Mouse (Mus musculus) heart, embryonic 13.5 days (tissue): Measurements from ENCODE around the gene Ilf2. TPM values are rescaled to one million over a fixed set of nuclear protein-coding genes. Genes with fewer than 3 reads are reported as not detected.

Experiments
- ATAC-seq: fragments of 200-750 bp; cut with Nextera tagmentation; 2 replicates; pipeline ENCODE4 v1.8.0; 2017; ENCODE audit warnings: moderate TSS enrichment; ENCODE audit not compliant: insufficient number of reproducible peaks, low FRiP score, low TSS enrichment; ENCODE audit errors: extremely low read depth
- H3K27ac ChIP-seq: fragments of 300-500 bp; sonication (generic); replicated peaks from 2 replicates; pipeline ENCODE4 v1.5.1; 2015; ENCODE audit warnings: moderate library complexity, mild to moderate bottlenecking, inconsistent platforms
- H3K27me3 ChIP-seq: fragments of 300-500 bp; sonication (generic); replicated peaks from 2 replicates; pipeline ENCODE4 v1.6.1; 2015; ENCODE audit warnings: mild to moderate bottlenecking, inconsistent platforms
- H3K36me3 ChIP-seq: fragments of 300-500 bp; sonication (generic); 2 replicates; pipeline ENCODE4 v1.6.1; 2015; ENCODE audit warnings: mild to moderate bottlenecking, inconsistent platforms
- H3K4me1 ChIP-seq: fragments of 300-500 bp; sonication (generic); 2 replicates; pipeline ENCODE4 v1.6.1; 2015; ENCODE audit warnings: inconsistent platforms
- H3K4me2 ChIP-seq: fragments of 300-500 bp; sonication (generic); 2 replicates; pipeline ENCODE4 v1.6.1; 2015; ENCODE audit warnings: inconsistent platforms, mild to moderate bottlenecking, moderate library complexity
- H3K4me3 ChIP-seq: fragments of 300-500 bp; sonication (generic); 2 replicates; pipeline ENCODE4 v1.5.1; 2015; ENCODE audit warnings: moderate library complexity, mild to moderate bottlenecking, inconsistent platforms
- H3K9ac ChIP-seq: fragments of 300-500 bp; sonication (generic); 2 replicates; pipeline ENCODE4 v1.6.1; 2015; ENCODE audit warnings: inconsistent platforms, mild to moderate bottlenecking, moderate library complexity
- H3K9me3 ChIP-seq: fragments of 300-500 bp; sonication (generic); 2 replicates; pipeline ENCODE4 v1.6.1; 2016; ENCODE audit warnings: inconsistent platforms
- WGBS: fragments of 180-500 bp; shearing (Covaris S2); methylation state at CpG from one replicate; pipeline ENCODE4 v1.1.7; 2015; ENCODE audit warnings: mixed read lengths; 5-methylcytosine and 5-hydroxymethylcytosine counted together
- polyA plus RNA-seq: library from polyadenylated mRNA; unstranded; fragments of >200 nt; fragmentation: Nextera tagmentation; extraction: Ambion mirVana; gene quantifications from 2 replicates; pipeline ENCODE4 v1.2.1, GENCODE M21; 2015

The Ilf2 gene
- polyA plus RNA-seq, 1 experiment from 2014 or later = 116 TPM

DNA sequence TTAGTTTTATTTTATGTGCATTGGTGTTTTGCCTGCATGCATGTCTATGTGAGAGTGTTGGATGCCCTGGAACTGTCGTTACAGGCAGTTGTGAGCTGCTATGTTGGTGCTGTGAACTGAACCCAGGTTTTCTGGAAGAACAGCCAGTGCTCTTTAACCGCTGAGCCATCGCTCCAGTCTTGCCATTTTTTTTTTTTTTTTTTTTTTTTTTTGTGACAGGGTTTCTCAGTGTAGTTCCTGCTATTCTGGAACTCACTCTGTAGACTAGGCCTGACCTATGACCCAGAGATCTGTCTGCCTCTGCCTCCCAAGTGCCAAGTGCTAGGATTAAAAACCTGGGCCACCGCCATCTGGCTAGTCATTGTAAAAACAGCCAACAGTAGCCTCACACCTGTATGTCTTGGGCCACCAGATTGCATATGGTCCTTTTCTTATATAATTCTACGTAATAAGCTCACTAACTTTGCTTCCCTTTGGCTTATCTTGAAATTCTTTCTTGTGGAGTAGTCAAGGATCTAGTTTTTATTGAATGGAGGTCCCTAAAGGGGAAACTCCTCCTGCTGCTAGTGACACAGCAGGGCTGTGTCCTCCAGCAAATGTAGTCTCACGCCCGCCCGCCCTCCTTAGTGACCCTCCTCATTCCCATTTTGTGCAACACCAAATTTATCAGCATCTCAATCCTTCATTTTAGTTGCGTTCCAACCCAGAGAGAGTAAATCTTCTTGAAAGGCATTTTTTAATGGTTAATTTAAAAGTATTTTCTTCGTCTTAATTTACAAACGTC, 30.3 kb upstream of the Ilf2 start:
- ATAC-seq = no peak
- H3K9me3 ChIP-seq = no peaks in the 10 kb centered on the region
- no peaks in the 10 kb centered on the region for H3K27me3 ChIP-seq
- H3K4me2 ChIP-seq = peak overlapping the region; percentile 63
- H3K4me3 ChIP-seq = peak overlapping the region; percentile 39
- H3K9ac ChIP-seq = no peak overlapping the region
- H3K4me1 ChIP-seq = peaks cover 18% of the 10 kb centered on the region
- H3K36me3 ChIP-seq = no peaks in the 10 kb centered on the region
- peak overlapping the region; percentile 90 for H3K27ac ChIP-seq
- 60% methylated on average over 11 of the region's 11 CpGs for WGBS

DNA sequence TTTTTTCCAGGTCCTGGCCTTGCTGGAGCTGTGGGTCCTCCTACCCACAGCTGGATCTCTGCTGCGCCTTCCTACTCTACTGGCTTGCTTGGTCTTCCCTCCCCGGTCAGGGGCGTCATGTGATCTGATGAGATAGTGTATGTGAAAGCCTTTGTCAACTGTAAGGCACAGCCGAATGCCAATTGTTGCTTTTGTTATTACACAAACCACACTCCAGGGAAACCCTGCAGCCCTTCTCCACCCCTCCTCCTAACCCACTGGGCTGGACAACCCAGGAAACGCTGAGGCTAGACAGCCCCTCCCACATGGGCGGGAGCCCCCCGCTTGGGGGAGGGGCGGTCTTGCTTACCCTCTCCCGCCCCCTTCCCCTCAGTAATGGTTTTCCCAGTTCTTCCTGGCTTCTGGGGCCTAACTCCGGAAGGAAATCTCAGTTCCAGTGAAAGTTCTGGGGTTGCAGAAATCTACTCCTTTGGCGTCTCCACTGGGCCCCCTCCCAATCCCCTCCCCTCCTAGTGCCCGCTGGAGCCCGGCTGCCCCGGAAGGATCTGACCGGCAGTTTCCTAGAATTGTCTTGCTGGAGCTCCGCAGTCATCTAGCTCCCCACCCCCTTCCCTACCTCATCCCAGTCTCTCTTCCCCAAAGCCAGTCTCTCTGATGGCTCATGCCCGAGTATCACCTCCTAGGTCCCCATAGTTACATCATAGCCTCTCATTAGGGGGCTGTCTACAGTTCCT, 29.4 kb upstream of the Ilf2 start:
- H3K4me1 ChIP-seq = peaks cover 28% of the 10 kb centered on the region
- peak overlapping the region; percentile 39 for H3K4me3 ChIP-seq
- no peaks in the 10 kb centered on the region for H3K36me3 ChIP-seq
- no peaks in the 10 kb centered on the region for H3K27me3 ChIP-seq
- under 1% methylated on average over 17 of the region's 17 CpGs for WGBS
- H3K9me3 ChIP-seq = no peaks in the 10 kb centered on the region
- H3K9ac ChIP-seq = peak overlapping the region; percentile 70
- H3K4me2 ChIP-seq = peak overlapping the region; percentile 63
- peak; percentile 84 for ATAC-seq
- H3K27ac ChIP-seq = peak overlapping the region; percentile 90

DNA sequence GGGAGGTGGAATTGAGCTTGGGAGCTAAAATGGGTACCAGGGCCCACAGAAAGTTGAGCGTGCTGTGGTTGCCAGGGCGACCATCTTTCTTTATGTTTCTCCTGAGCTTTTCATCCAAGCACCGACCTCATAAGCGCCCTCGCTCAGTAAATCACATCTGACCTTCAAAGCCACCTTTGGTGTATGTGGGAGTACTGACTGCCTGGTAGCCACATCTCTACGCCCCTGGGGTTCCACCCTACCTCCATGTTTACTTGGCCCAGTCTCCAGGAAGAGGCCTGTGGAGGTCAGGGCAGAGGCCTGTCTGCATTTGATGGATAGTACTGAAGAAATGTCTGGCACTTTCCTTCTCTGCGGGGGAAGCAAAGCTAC, 28.8 kb upstream of the Ilf2 start:
- Histone ChIP-seq H3K4me2 (peak overlapping the region; percentile 63), H3K4me3 (peak overlapping the region; percentile 39), H3K9ac (peak overlapping the region; percentile 70), H3K36me3 (no peaks in the 10 kb centered on the region), H3K9me3 (no peaks in the 10 kb centered on the region), H3K27me3 (no peaks in the 10 kb centered on the region), H3K27ac (peak overlapping the region; percentile 90), H3K4me1 (peaks cover 30% of the 10 kb centered on the region)
- 41% methylated on average over 7 of the region's 7 CpGs for WGBS
- ATAC-seq = no peak

DNA sequence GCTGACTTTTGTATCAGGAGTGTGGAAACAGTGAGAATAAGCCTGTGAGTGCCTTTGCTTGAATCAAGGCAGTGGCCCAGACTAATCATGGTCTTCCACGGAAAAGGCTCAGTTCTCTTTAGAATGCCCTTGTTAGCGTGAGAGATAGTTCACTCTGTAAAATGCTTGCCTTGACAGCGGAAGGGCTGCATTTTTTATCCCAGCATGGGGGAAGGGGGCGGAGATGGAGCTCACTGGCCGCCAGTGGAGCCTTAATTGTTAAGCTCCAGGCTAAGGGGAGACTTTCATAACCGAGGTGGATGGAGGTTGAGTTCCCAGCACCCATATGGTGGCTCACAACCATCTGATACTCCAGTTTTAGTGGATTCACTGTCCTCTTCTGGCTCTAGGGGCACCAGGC, 27.3 kb upstream of the Ilf2 start:
- Histone ChIP-seq H3K4me2 (no peak overlapping the region), H3K4me3 (no peak overlapping the region), H3K27me3 (no peaks in the 10 kb centered on the region), H3K9ac (no peak overlapping the region), H3K9me3 (no peaks in the 10 kb centered on the region), H3K4me1 (peaks cover 30% of the 10 kb centered on the region), H3K36me3 (no peaks in the 10 kb centered on the region), H3K27ac (peak overlapping the region; percentile 90)
- WGBS = 47% methylated on average over 6 of the region's 6 CpGs
- ATAC-seq = no peak

DNA sequence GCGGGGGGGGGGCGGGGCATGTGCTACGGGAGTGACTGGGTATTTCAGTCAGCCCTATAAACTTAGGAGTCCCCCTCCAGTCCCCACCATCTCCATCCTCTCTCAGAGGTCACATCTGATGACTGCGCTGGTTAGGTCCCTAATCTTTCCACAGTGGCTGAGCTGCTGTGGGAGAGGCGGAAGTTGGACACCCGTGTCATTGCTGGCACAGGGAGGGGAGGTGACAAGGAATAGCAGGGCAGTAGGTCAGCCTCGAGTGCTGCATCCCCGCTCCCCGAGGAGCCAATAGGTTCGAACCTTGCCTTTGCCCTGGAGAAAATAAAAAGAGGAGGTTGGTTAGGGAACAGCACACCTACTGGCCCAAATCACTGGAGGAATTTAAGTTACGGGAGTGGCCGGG, 25.1 kb upstream of the Ilf2 start:
- WGBS = 23% methylated on average over 12 of the region's 12 CpGs

DNA sequence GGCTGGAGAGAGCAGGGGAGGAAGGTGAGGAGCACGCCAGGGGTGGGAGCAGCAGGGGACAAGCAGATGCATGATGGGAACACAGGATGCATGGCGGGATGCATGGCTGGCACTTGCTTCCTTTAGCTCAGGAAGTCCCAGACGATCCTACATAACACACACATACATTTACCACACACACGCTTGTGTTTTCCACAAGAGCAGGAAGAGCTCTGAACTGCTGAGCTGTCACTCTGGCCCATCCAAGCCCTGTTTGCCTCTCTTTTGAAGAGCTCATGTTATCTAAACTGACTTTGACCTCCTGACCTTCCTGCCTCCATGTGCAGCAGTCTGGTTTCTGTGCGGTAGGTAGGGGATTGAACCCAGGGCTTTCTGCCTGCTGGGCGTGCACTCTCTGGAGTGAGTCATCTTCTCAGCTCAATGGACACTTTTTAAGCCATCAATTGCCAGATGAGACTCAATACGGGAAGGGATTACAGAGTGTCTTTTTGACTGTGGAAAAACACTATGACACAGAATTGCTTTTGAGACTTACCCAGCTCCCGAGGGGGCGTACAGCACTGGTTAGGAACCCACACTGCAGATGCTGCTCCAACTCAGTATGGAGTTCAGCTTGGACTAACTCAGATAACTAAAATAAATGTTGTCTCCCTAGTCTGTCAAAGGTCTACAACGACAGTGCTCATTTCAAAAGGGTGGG, 24.4 kb upstream of the Ilf2 start:
- ATAC-seq = no peak
- 45% methylated on average over 10 of the region's 10 CpGs for WGBS
- peak overlapping the region; percentile 62 for H3K9ac ChIP-seq

More for the DNA sequence above, 25.1 kb upstream of the Ilf2 start:
- Histone ChIP-seq H3K4me3 (peak overlapping the region; percentile 40), H3K9me3 (no peaks in the 10 kb centered on the region), H3K27ac (peak overlapping the region; percentile 54), H3K27me3 (no peaks in the 10 kb centered on the region), H3K9ac (peak overlapping the region; percentile 62), H3K4me2 (peak overlapping the region; percentile 62), H3K4me1 (peaks cover 25% of the 10 kb centered on the region), H3K36me3 (no peaks in the 10 kb centered on the region)
- ATAC-seq = no peak

DNA sequence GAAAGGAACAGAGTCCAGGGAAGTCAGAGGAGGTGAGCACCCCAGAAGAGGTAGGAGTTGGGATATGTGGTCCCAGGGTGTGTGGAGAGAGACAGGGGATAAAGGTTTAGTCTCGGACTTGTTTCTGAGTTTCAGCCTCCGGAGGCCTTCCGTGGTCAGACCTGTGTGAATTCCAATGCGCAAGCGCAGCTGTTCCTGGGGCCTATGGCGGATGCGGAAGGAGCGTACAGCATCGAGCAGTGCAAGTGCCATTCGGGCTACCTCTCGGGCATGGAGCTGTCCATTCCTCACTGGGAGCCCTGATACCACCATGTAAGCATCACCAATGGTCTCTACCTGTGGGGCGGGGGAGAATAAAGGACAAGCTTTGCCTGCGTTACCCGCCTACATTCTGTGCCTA, 21.0 kb upstream of the Ilf2 start:
- no peak for ATAC-seq
- Histone ChIP-seq H3K9me3 (no peaks in the 10 kb centered on the region), H3K9ac (no peak overlapping the region), H3K27me3 (peaks cover 2% of the 10 kb centered on the region; the same call in 1 of the 2 replicates), H3K4me1 (peaks cover 14% of the 10 kb centered on the region), H3K36me3 (no peaks in the 10 kb centered on the region), H3K4me3 (no peak overlapping the region), H3K4me2 (no peak overlapping the region), H3K27ac (no peak overlapping the region)
- 86% methylated on average over 14 of the region's 14 CpGs for WGBS

More for the DNA sequence above, 24.4 kb upstream of the Ilf2 start:
- Histone ChIP-seq H3K36me3 (no peaks in the 10 kb centered on the region), H3K4me3 (peak overlapping the region; percentile 40), H3K9me3 (no peaks in the 10 kb centered on the region), H3K27me3 (no peaks in the 10 kb centered on the region), H3K4me2 (peak overlapping the region; percentile 62), H3K27ac (peak overlapping the region; percentile 54), H3K4me1 (peaks cover 20% of the 10 kb centered on the region)

DNA sequence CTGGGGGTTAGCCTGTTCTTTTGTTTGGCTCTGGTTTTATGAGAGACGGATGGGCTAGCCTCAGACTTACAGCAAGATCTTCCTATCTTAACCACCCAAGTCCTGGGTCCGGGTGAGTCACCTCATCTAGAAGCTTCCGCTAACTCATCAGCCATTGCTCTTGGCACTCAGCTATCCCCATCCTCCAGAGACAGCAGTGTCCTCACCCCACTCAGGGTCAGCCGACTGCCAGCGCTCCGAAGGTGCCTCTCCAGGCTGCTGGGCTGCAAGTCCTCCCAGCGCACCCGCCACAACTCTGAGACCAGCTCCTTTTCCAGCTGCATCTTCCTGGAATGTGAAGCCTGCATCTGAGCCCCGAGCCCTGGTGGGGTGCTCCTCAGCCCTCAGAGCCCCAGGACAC, 16.2 kb upstream of the Ilf2 start:
- Histone ChIP-seq H3K27ac (no peak overlapping the region), H3K9me3 (no peaks in the 10 kb centered on the region), H3K27me3 (peaks cover 27% of the 10 kb centered on the region), H3K4me1 (peaks cover 13% of the 10 kb centered on the region), H3K9ac (no peak overlapping the region), H3K4me3 (no peak overlapping the region), H3K36me3 (no peaks in the 10 kb centered on the region), H3K4me2 (no peak overlapping the region)
- 67% methylated on average over 9 of the region's 9 CpGs for WGBS
- ATAC-seq = no peak

DNA sequence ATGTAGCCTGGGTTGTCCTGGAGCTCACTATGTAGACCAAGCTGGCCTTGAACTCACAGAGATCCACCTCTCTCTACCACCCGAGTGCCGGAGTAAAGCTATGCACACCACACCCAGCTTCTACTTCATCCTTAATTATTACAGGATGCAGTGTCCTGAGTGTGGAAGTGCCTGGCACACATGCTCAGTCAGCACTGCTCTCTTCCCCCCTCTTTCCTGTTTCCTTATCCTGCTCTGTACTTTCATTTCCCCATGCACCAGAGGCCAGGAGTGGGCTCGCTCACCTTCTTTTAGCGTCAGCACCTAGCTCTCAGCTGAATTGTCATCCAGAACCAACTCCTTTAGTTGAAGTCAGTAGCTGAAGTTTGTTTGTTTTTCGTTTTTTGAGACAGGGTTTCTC, 15.6 kb upstream of the Ilf2 start:
- no peak for ATAC-seq
- H3K9ac ChIP-seq = no peak overlapping the region
- H3K4me1 ChIP-seq = peaks cover 18% of the 10 kb centered on the region
- no peaks in the 10 kb centered on the region for H3K36me3 ChIP-seq
- H3K4me2 ChIP-seq = no peak overlapping the region
- H3K9me3 ChIP-seq = no peaks in the 10 kb centered on the region
- WGBS = 60% methylated on average over 5 of the region's 5 CpGs
- no peak overlapping the region for H3K4me3 ChIP-seq
- peaks cover 33% of the 10 kb centered on the region for H3K27me3 ChIP-seq
- H3K27ac ChIP-seq = no peak overlapping the region

DNA sequence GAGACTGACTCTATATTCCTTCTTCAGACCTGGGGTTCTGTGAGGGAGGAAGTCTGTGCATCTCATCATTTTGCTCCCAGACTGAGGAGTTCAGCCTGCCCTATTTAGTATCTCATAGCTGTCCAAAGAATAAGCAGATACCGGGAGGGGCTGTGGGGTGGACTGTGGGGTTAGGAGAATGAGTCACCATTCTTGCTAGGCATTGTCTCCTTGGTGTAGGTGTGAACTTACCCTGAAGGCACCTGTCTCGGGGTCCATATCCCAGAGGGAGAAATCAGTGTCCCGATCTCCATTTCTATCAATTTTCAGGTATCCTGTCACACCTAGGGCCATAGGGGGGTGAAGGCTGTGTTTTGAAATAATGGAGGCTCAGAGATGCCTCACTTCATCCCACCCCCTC, 14.0 kb upstream of the Ilf2 start:
- H3K36me3 ChIP-seq = no peaks in the 10 kb centered on the region
- peaks cover 26% of the 10 kb centered on the region for H3K4me1 ChIP-seq
- H3K4me3 ChIP-seq = no peak overlapping the region
- no peaks in the 10 kb centered on the region for H3K9me3 ChIP-seq
- no peak overlapping the region for H3K4me2 ChIP-seq
- 79% methylated on average over 3 of the region's 3 CpGs for WGBS
- ATAC-seq = no peak
- no peak overlapping the region for H3K27ac ChIP-seq
- H3K27me3 ChIP-seq = peaks cover 43% of the 10 kb centered on the region
- H3K9ac ChIP-seq = no peak overlapping the region

DNA sequence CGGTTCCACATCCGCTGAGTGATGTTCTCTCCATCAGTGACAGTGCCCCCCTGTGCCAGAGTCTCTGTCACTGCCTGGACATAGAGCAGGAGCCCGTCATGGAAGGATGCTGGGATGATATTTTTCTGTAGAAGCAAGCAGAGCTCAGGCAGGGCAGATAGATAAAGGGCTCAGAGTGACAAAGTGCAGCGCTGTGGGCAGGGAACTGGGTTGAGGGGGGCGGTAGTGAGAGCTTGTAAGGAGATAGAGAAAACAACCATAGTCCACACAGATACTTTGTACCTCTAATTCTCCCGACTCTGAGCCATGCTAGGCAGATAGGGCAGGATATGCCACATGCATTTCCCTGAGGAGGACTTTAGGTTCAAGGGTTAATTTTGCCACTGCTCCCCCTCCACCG, 13.3 kb upstream of the Ilf2 start:
- Histone ChIP-seq H3K4me1 (peaks cover 26% of the 10 kb centered on the region), H3K4me3 (peak overlapping the region; percentile 23), H3K9me3 (no peaks in the 10 kb centered on the region), H3K27me3 (peaks cover 43% of the 10 kb centered on the region), H3K36me3 (no peaks in the 10 kb centered on the region), H3K9ac (peak overlapping the region; percentile 62), H3K4me2 (peak overlapping the region; percentile 97), H3K27ac (no peak overlapping the region)
- WGBS = 19% methylated on average over 7 of the region's 7 CpGs
- ATAC-seq = no peak
